Mouse (Mus musculus) cortical plate, adult 2 months (tissue): ENCODE measurements around the gene Ccdc3.

Experiments
- CTCF ChIP-seq: fragments of 200-500 bp; IDR thresholded peaks from 2 replicates; pipeline ENCODE4 v1.5.1; 2011; ENCODE audit warnings: mild to moderate bottlenecking, control low read depth, low read length; ENCODE audit not compliant: insufficient read depth; ENCODE audit errors: extremely low read depth
- POLR2A ChIP-seq: fragments of 200-500 bp; IDR thresholded peaks from 2 replicates; pipeline ENCODE4 v1.6.1; 2011; ENCODE audit warnings: mild to moderate bottlenecking, low read length, control low read depth; ENCODE audit not compliant: insufficient read depth; ENCODE audit errors: extremely low read depth

GRCm38 (mm10) chr2:5099176-5099575 lies 38.4 kb upstream of the Ccdc3 start:
- no peak for TF ChIP-seq CTCF
- no peak for TF ChIP-seq POLR2A
